Mouse (Mus musculus) testis, adult 2 months (tissue): ENCODE results near the gene Lce1c.

Source experiments
- CTCF ChIP-seq: fragments of 200-500 bp; IDR thresholded peaks from 2 replicates; pipeline ENCODE4 v1.5.1; 2012; ENCODE audit warnings: low read depth, mild to moderate bottlenecking, inconsistent platforms, low read length, moderate library complexity; ENCODE audit not compliant: control insufficient read depth, insufficient read depth, insufficient replicate concordance
- POLR2A ChIP-seq: fragments of 200-500 bp; IDR thresholded peaks from 2 replicates; pipeline ENCODE4 v1.6.1; 2012; ENCODE audit warnings: low read depth, mild to moderate bottlenecking, inconsistent platforms, low read length, moderate library complexity; ENCODE audit not compliant: control insufficient read depth

- TF ChIP-seq CTCF, result no peak
- TF ChIP-seq POLR2A, result no peak
Observed at GRCm38 (mm10) chr3:92691688-92692087, 12.6 kb downstream of the Lce1c start.
